Mouse (Mus musculus): Measurements from ENCODE around the gene Ccdc63. TPM values are rescaled to one million over a fixed set of nuclear protein-coding genes. Genes with fewer than 3 reads are reported as not detected.

Ccdc63 gene
- polyA plus RNA-seq, 1 experiment, result 8.2 TPM

DNA sequence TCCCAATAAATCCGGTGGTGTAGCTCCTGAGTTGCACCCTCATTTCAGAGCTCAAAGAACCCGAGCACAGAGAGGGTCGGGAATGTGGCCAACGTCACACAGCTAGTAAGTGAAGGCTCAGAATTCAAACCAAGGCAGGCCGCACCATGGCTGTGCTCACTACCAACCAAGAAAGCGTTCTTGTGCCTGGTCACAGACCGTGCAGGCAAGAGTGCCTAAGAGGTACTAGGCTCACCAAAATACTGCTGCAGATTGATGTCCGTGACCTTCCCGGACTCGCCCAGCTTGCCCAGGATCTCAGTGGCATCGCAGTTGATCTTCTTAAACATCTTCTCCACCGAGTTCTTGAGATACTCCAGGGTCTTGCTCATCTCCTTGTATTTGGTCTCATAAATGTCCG is 30.0 kb downstream of the Ccdc63 start:
- 81% methylated on average over 13 of the region's 13 CpGs for WGBS
- Histone ChIP-seq H3K4me3 (replicated peaks; ENCODE audit: control insufficient read depth, low read depth, low read length) (no peak overlapping the region), H3K4me1 (ENCODE audit: control insufficient read depth, insufficient read depth, low read length) (peaks cover 7% of the 10 kb centered on the region; the same call in 1 of the 2 replicates), H3K27ac (ENCODE audit: control insufficient read depth, insufficient read depth, low read depth, low read length, poor library complexity) (0 out of 2 replicates have a peak overlapping the region, but pooled peaks have one; percentile 2)
- TF ChIP-seq POLR2A (IDR thresholded peaks at IDR 0.05; ENCODE audit: borderline replicate concordance, control insufficient read depth, low read depth, low read length), result no peak
- TF ChIP-seq CTCF (IDR thresholded peaks at IDR 0.05; ENCODE audit: control insufficient read depth, insufficient read depth, low read length), result no peak

DNA sequence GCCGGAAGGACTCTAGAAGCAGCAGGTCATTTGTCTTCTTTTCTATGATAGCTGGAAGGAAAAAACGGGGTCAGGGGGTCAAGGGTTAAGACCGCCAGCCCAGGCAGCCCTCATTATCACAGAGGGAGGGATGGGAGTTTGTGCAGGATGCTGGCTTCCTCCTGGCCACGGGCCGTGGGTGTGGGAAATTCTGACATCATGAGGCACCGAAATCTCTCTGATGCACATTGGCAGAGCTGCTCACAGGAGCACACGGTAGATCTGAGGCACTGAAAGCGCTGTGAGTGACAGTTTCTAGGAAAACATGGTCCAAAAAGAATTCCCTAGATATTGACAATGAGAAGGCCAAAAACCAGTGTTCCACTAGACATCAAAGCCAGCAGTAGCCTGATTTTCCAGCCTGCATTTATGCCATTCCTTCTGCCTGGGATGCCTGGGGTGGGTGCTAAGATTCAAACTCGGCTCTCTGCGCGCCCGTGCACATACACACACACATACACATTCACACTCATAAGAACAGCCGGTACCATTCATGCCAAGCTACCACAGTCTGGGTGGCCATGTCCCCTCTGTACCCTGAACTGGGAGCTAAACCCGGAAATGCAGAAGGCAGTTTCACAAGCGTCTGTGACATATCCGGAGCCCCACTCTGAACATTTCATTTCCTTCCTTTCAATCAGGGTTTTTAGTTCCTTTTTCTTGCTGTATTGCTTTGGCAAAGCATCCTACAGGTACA is 31.1 kb downstream of the Ccdc63 start:
- TF ChIP-seq CTCF (IDR thresholded peaks at IDR 0.05; ENCODE audit: control insufficient read depth, insufficient read depth, low read length) (no peak), POLR2A (IDR thresholded peaks at IDR 0.05; ENCODE audit: borderline replicate concordance, control insufficient read depth, low read depth, low read length) (no peak)
- H3K4me1 ChIP-seq (ENCODE audit: control insufficient read depth, insufficient read depth, low read length), result peaks cover 7% of the 10 kb centered on the region; the same call in 1 of the 2 replicates
- 46% methylated on average over 16 of the region's 16 CpGs for WGBS
- peak overlapping the region; percentile 83 for H3K27ac ChIP-seq (ENCODE audit: control insufficient read depth, insufficient read depth, low read depth, low read length, poor library complexity)
- no peak overlapping the region for H3K4me3 ChIP-seq (replicated peaks; ENCODE audit: control insufficient read depth, low read depth, low read length)

DNA sequence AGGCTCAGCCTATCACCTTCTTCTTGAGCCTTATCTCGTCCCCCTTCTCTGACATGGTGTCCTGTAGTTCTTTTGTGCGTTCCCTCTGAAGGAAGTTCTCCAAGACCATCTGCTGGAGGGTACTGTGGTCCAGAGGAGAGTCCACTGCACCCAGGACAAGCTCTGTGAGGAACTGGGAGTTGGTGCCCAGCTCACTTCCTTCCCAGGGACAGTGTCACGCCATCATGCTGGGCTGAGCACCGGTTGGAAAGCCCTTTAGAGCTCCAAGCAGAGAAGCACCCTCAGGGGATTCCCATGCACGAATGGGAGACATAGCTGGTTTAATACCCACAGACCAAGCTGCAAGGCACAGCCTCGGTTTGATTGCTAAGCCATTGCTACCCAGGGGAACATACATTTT is 32.5 kb downstream of the Ccdc63 start:
- Histone ChIP-seq H3K4me1 (ENCODE audit: control insufficient read depth, insufficient read depth, low read length) (peaks cover 6% of the 10 kb centered on the region; the same call in 1 of the 2 replicates), H3K27ac (ENCODE audit: control insufficient read depth, insufficient read depth, low read depth, low read length, poor library complexity) (no peak overlapping the region), H3K4me3 (replicated peaks; ENCODE audit: control insufficient read depth, low read depth, low read length) (no peak overlapping the region)
- 50% methylated on average over 6 of the region's 6 CpGs for WGBS
- no peak for TF ChIP-seq POLR2A (IDR thresholded peaks at IDR 0.05; ENCODE audit: borderline replicate concordance, control insufficient read depth, low read depth, low read length)

DNA sequence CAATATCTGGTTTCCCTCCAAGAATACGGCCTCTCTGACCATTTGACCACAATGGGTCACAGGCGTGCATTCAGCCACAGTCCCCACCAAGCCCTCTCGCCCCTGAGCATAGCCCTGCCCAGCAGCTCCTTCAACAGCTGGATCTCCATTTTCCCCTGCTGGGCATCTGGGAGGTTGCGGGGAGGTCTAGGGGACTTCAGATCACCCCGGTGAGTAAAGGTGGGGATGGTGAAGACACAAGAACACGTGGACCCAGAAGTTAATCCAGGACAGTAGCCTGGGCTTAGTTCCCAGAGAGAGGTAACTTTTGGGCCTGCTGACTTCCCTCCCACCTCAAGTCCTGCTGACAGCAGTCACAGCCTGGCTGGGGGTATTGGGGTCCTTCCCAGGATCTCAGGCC is 34.4 kb downstream of the Ccdc63 start:
- no peak overlapping the region for H3K27ac ChIP-seq (ENCODE audit: control insufficient read depth, insufficient read depth, low read depth, low read length, poor library complexity)
- H3K4me1 ChIP-seq (ENCODE audit: control insufficient read depth, insufficient read depth, low read length), result peaks cover 6% of the 10 kb centered on the region; the same call in 1 of the 2 replicates
- TF ChIP-seq CTCF (IDR thresholded peaks at IDR 0.05; ENCODE audit: control insufficient read depth, insufficient read depth, low read length) (no peak), POLR2A (IDR thresholded peaks at IDR 0.05; ENCODE audit: borderline replicate concordance, control insufficient read depth, low read depth, low read length) (no peak)
- WGBS, result 78% methylated on average over 6 of the region's 6 CpGs
- H3K4me3 ChIP-seq (replicated peaks; ENCODE audit: control insufficient read depth, low read depth, low read length), result no peak overlapping the region

DNA sequence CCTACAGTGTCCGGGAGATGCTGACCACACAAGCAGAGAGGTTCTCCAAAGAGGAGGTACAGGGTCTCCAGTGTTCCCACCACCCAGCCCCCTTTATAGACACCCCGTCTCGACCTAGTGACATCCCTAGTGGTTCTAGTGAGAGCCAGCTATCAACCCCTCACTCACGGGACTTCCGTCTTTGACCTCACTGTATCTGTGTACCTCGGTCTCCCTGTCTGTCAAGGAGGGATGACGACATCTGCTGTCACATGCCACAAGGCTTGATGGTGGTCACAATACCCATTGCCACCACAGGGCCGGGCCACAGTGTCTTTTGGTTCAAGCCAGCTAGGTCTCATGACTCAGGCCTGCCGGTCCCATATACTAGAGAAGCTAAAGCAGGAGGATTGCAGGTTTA is 35.6 kb downstream of the Ccdc63 start:
- Histone ChIP-seq H3K4me3 (replicated peaks; ENCODE audit: control insufficient read depth, low read depth, low read length) (no peak overlapping the region), H3K4me1 (ENCODE audit: control insufficient read depth, insufficient read depth, low read length) (peaks cover 3% of the 10 kb centered on the region; the same call in 1 of the 2 replicates), H3K27ac (ENCODE audit: control insufficient read depth, insufficient read depth, low read depth, low read length, poor library complexity) (peak overlapping the region; percentile 55; the same call in 1 of the 2 replicates)
- no peak for TF ChIP-seq POLR2A (IDR thresholded peaks at IDR 0.05; ENCODE audit: borderline replicate concordance, control insufficient read depth, low read depth, low read length)
- TF ChIP-seq CTCF (IDR thresholded peaks at IDR 0.05; ENCODE audit: control insufficient read depth, insufficient read depth, low read length), result no peak
- WGBS, result 66% methylated on average over 9 of the region's 9 CpGs

DNA sequence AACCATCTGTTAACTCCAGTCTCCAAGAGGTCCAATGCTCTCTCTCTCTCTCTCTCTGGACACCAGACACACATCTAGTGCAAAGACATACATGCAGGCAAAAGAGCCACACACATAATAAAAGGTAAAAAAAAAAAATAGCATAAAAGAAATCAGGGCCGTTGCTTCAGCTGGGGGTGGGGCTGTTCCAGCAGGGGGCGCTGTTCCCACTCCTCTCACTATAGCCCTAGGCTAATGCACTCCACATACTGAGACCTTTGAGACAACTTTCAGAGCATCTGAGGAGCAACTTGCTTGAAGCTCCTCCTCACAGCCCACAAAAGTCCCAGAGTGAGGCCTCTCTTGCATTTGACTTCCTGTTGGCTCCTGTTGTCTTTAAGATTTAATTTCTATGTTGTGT is 36.4 kb downstream of the Ccdc63 start:
- Histone ChIP-seq H3K4me3 (replicated peaks; ENCODE audit: control insufficient read depth, low read depth, low read length) (no peak overlapping the region), H3K4me1 (ENCODE audit: control insufficient read depth, insufficient read depth, low read length) (no peaks in the 10 kb centered on the region; the same call in 1 of the 2 replicates), H3K27ac (ENCODE audit: control insufficient read depth, insufficient read depth, low read depth, low read length, poor library complexity) (peak overlapping the region; percentile 55; the same call in 1 of the 2 replicates)
- TF ChIP-seq POLR2A (IDR thresholded peaks at IDR 0.05; ENCODE audit: borderline replicate concordance, control insufficient read depth, low read depth, low read length) (no peak), CTCF (IDR thresholded peaks at IDR 0.05; ENCODE audit: control insufficient read depth, insufficient read depth, low read length) (peak; percentile 79)
- WGBS, result 9% methylated on average over 2 of the region's 2 CpGs

DNA sequence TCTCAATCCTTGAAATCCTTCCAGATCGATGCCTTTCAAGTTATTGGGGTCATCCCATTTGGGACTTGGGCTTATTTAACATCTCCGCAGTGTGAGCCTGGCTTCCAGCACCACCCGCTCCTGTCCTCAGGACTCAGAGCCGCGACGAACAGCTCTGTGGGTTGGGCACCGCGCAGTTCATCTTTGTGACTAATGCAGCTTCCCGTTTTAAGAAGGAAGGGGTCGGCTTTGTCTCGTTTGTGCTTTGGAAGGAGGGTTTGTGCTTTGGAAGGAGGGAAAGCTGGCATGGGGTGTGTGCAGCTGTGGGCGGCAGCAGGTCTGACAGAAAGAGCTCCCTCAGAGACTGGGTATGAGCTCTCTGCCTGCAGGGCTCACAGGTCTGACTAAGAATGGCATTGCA is 37.5 kb downstream of the Ccdc63 start:
- H3K27ac ChIP-seq (ENCODE audit: control insufficient read depth, insufficient read depth, low read depth, low read length, poor library complexity), result no peak overlapping the region; the same call in 1 of the 2 replicates
- H3K4me1 ChIP-seq (ENCODE audit: control insufficient read depth, insufficient read depth, low read length), result no peaks in the 10 kb centered on the region; the same call in 1 of the 2 replicates
- no peak overlapping the region for H3K4me3 ChIP-seq (replicated peaks; ENCODE audit: control insufficient read depth, low read depth, low read length)
- TF ChIP-seq POLR2A (IDR thresholded peaks at IDR 0.05; ENCODE audit: borderline replicate concordance, control insufficient read depth, low read depth, low read length), result no peak
- no peak for TF ChIP-seq CTCF (IDR thresholded peaks at IDR 0.05; ENCODE audit: control insufficient read depth, insufficient read depth, low read length)
- WGBS, result 3% methylated on average over 12 of the region's 12 CpGs

DNA sequence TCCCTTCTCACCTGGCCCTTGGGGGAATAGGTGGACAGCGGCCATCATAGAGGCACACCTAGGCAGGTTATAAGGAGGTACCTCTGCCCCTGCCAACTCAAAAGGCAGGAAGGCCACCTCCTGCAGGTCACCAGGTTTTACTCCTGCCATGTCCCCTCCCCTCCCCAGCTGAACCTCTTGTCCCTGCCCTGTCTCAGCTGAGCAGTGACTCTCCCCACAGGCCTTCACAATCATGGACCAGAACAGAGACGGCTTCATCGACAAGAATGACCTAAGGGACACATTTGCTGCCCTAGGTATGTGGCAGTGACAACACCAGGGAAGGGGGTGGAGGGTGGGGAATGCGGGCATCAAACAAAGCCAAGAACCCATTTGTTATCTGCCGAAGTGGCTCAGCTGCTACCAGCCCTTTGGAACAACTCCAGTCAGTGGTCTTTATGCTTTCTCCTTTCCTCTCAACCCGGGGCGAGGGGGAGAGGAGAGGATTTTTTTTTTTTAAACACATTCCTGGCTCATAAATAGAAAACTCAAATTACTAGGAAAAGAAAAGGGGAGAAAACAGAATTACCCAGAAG is 38.1 kb downstream of the Ccdc63 start:
- Histone ChIP-seq H3K27ac (ENCODE audit: control insufficient read depth, insufficient read depth, low read depth, low read length, poor library complexity) (no peak overlapping the region), H3K4me1 (ENCODE audit: control insufficient read depth, insufficient read depth, low read length) (no peaks in the 10 kb centered on the region; the same call in 1 of the 2 replicates), H3K4me3 (replicated peaks; ENCODE audit: control insufficient read depth, low read depth, low read length) (no peak overlapping the region)
- WGBS, result 41% methylated on average over 7 of the region's 7 CpGs
- TF ChIP-seq CTCF (IDR thresholded peaks at IDR 0.05; ENCODE audit: control insufficient read depth, insufficient read depth, low read length), result no peak
